Comparison of ENCODE assay signal across 37 mouse cellular contexts in genomic region chr14:51918966-51919365, GRCm38 (mm10). TPM values are rescaled to one million over a fixed set of nuclear protein-coding genes. Genes with fewer than 3 reads are reported as not detected.
"Had no signal": no experiment of that assay in that cellular context is flagged by ENCODE, and none has a peak within 500 bp of the region (broad histone marks: within the 10 kb centered on the region; RNA-seq: fewer than 3 reads in every experiment).

No protein-coding gene starts in this region.

- H3K4me3 ChIP-seq: heart, embryonic 10.5 days; heart, embryonic 12.5 days; hindbrain, embryonic 10.5 days; hindbrain, embryonic 12.5 days; intestine, embryonic 15.5 days; layer of hippocampus, adult 2 months; left cerebral cortex, adult 2 months; limb, embryonic 10.5 days; limb, embryonic 12.5 days; liver, embryonic 13.5 days; liver, embryonic 15.5 days had no signal

- H3K36me3 ChIP-seq: heart, embryonic 10.5 days; heart, embryonic 12.5 days; hindbrain, embryonic 10.5 days; hindbrain, embryonic 12.5 days; intestine, embryonic 15.5 days; limb, embryonic 10.5 days; limb, embryonic 12.5 days; liver, embryonic 13.5 days; liver, embryonic 15.5 days had no signal

- DNase-seq: heart, adult 18-20 months; heart, postnatal 10 days; heart, postnatal 4 days; kidney, adult 18-20 months; kidney, adult 8-10 months; kidney, postnatal 10 days; kidney, postnatal 25 days; kidney, postnatal 4 days; liver; liver, embryonic 13.5 days had no signal

- H3K27me3 ChIP-seq: heart, embryonic 12.5 days; limb, embryonic 12.5 days had no signal

- H3K27ac ChIP-seq: heart, embryonic 10.5 days; hindbrain, embryonic 10.5 days; hindbrain, embryonic 12.5 days; hindbrain, embryonic 14.5 days; intestine, embryonic 15.5 days; left cerebral cortex, adult 2 months; limb, embryonic 10.5 days; limb, embryonic 12.5 days; liver, embryonic 13.5 days; liver, embryonic 15.5 days had no signal

RNA-seq across cellular contexts. Expression of gene Tppp2, which starts 0.7 kb away (rescaled TPM):
- total RNA-seq: granulocyte monocyte progenitor cell, adult 5-6 weeks; heart, adult 18-20 months; heart, adult 8-10 months; heart, postnatal 10 days; heart, postnatal 25 days; heart, postnatal 4 days; layer of hippocampus, adult 2 months; layer of hippocampus, postnatal 10 days; layer of hippocampus, postnatal 25 days; left cerebral cortex, adult 2 months; left cerebral cortex, postnatal 14 days; left cerebral cortex, postnatal 36 days had no signal
- polyA plus RNA-seq: heart, embryonic 10.5 days; heart, embryonic 12.5 days; heart, embryonic 14.5 days; heart, embryonic 16.5 days; hindbrain, embryonic 10.5 days; hindbrain, embryonic 12.5 days; hindbrain, embryonic 14.5 days; hindbrain, embryonic 16.5 days; inflammation-experienced regulatory T-cells, adult 6 months; intestine, embryonic 15.5 days; intestine, postnatal 0 days; kidney, embryonic 14.5 days; kidney, embryonic 16.5 days; limb, embryonic 10.5 days; limb, embryonic 12.5 days; limb, embryonic 14.5 days; liver, embryonic 11.5 days; liver, embryonic 13.5 days; liver, embryonic 15.5 days had no signal

RNA-seq across cellular contexts. Expression of gene Rnase13, which starts 3.6 kb away (rescaled TPM):
- total RNA-seq: granulocyte monocyte progenitor cell, adult 5-6 weeks; heart, adult 18-20 months; heart, adult 8-10 months; heart, postnatal 10 days; heart, postnatal 25 days; heart, postnatal 4 days; layer of hippocampus, adult 2 months; layer of hippocampus, postnatal 10 days; layer of hippocampus, postnatal 25 days; left cerebral cortex, adult 2 months; left cerebral cortex, postnatal 14 days; left cerebral cortex, postnatal 36 days had no signal
- polyA plus RNA-seq: heart, embryonic 10.5 days; heart, embryonic 12.5 days; heart, embryonic 14.5 days; heart, embryonic 16.5 days; hindbrain, embryonic 10.5 days; hindbrain, embryonic 12.5 days; hindbrain, embryonic 14.5 days; hindbrain, embryonic 16.5 days; inflammation-experienced regulatory T-cells, adult 6 months; intestine, embryonic 15.5 days; intestine, postnatal 0 days; kidney, embryonic 14.5 days; kidney, embryonic 16.5 days; limb, embryonic 10.5 days; limb, embryonic 12.5 days; limb, embryonic 14.5 days; liver, embryonic 11.5 days; liver, embryonic 13.5 days; liver, embryonic 15.5 days had no signal
